Mouse (Mus musculus) retina, adult 2 months (tissue): ENCODE data around the gene Saal1.
"Not testable (repeated sequence)": the region's sequence is repeated elsewhere in the genome, so short reads cannot be mapped to it uniquely, and the experiment has no call there.

Experiments used
- DNase-seq: peaks from one replicate; pipeline ENCODE4 v3.0.0-alpha.2; 2012; ENCODE audit warnings: low read depth, low spot score

Saal1 gene

GRCm38 (mm10) chr7:46710390-46710844, at the start of gene Saal1:
Gene Saal1, minus strand, starts transcription at chr7:46710680.
- peak; percentile 73 for DNase-seq

- no peak for DNase-seq
Observed at GRCm38 (mm10) chr7:46751490-46751889, 41.0 kb upstream of the Saal1 start, which contains the start of gene Saa2. Gene Saa2, plus strand, starts transcription at chr7:46751790.

- DNase-seq = no peak
Observed at GRCm38 (mm10) chr7:46748459-46748858, 38.0 kb upstream of the Saal1 start.

GRCm38 (mm10) chr7:46746381-46746780, 35.9 kb upstream of the Saal1 start:
- no peak for DNase-seq

- DNase-seq = no peak
Observed at GRCm38 (mm10) chr7:46745816-46746215, 35.3 kb upstream of the Saal1 start.

- not testable (repeated sequence) for DNase-seq
Observed at GRCm38 (mm10) chr7:46742880-46743279, 32.4 kb upstream of the Saal1 start, which contains the start of gene Saa1. Gene Saa1, minus strand, starts transcription at chr7:46742980.

- DNase-seq = not testable (repeated sequence)
Observed at GRCm38 (mm10) chr7:46740041-46740440, 29.6 kb upstream of the Saal1 start.

- DNase-seq = no peak
Observed at GRCm38 (mm10) chr7:46738561-46739460, 28.3 kb upstream of the Saal1 start.

- DNase-seq = no peak
Observed at GRCm38 (mm10) chr7:46734983-46735382, 24.5 kb upstream of the Saal1 start.

- no peak for DNase-seq
Observed at GRCm38 (mm10) chr7:46732458-46732857, 22.0 kb upstream of the Saal1 start, which contains the start of gene Saa4. Gene Saa4, minus strand, starts transcription at chr7:46732603.

GRCm38 (mm10) chr7:46727584-46727983, 17.1 kb upstream of the Saal1 start:
- DNase-seq = no peak

- DNase-seq = no peak
Observed at GRCm38 (mm10) chr7:46724396-46724795, 13.9 kb upstream of the Saal1 start.

GRCm38 (mm10) chr7:46723849-46724248, 13.4 kb upstream of the Saal1 start:
- DNase-seq = no peak

GRCm38 (mm10) chr7:46723354-46723753, 12.9 kb upstream of the Saal1 start:
- no peak for DNase-seq

GRCm38 (mm10) chr7:46720460-46720859, 10.0 kb upstream of the Saal1 start:
- DNase-seq = no peak

GRCm38 (mm10) chr7:46719526-46719925, 9.0 kb upstream of the Saal1 start:
- no peak for DNase-seq

GRCm38 (mm10) chr7:46718591-46719270, 8.3 kb upstream of the Saal1 start:
- no peak for DNase-seq

GRCm38 (mm10) chr7:46716897-46717296, 6.4 kb upstream of the Saal1 start:
- no peak for DNase-seq

- DNase-seq = no peak
Observed at GRCm38 (mm10) chr7:46715600-46715999, 5.1 kb upstream of the Saal1 start, which contains the start of gene Saa3. Gene Saa3, minus strand, starts transcription at chr7:46715700.

- peak; percentile 53 for DNase-seq
Observed at GRCm38 (mm10) chr7:46714518-46714917, 4.0 kb upstream of the Saal1 start.

GRCm38 (mm10) chr7:46712250-46712649, 1.8 kb upstream of the Saal1 start:
- DNase-seq = no peak

GRCm38 (mm10) chr7:46700521-46701025, 9.9 kb downstream of the Saal1 start:
- DNase-seq = no peak
